Mouse (Mus musculus) liver (tissue): Measurements from ENCODE around the gene Fam84b.
"Not testable (repeated sequence)": the region's sequence is repeated elsewhere in the genome, so short reads cannot be mapped to it uniquely, and the experiment has no call there.

Source experiments
- DNase-seq: peaks from one replicate; pipeline ENCODE4 v3.0.0-alpha.2; 2020; ENCODE audit warnings: mixed read lengths

Fam84b gene

DNA sequence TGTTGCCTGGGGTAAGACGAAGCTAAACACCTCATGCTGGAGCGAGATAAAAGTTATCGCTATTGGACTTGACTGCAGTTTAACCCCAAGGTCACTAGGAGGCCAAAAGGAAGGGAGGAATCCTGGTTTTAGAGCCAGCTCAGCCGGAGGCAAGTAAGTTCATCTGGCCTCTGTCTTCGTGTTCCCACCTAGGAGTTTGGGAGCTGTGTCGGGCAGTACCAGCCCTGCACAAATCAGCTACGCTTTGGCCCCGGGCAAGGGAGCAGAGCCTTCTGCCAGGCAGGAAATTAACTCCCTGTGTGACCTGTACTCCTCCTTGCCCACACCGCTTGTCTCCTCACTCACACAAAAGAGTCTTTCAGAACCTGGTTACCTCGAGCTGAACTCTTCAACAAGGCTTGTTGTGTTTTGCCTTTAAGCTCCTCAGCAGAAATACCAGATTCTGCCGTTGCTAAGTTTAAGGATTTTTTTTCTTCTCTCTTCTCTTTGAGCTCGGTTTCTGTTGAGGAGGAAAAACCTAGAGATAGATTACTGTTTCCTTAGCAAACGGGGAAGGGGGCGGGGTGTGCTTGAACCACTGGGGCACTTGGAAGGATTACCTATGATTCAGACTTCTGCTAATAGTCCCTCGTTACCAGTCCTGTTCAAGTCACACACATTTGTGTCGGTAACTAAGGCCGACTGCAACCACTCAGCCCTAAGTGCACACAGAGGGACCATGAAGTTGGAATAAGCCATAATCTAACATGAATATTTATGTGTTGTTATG is at the start of gene Fam84b:
TSS of gene Fam84b (minus strand) at position 548 of the 769 bp plus-strand sequence.
- DNase-seq: peak; percentile 49

DNA sequence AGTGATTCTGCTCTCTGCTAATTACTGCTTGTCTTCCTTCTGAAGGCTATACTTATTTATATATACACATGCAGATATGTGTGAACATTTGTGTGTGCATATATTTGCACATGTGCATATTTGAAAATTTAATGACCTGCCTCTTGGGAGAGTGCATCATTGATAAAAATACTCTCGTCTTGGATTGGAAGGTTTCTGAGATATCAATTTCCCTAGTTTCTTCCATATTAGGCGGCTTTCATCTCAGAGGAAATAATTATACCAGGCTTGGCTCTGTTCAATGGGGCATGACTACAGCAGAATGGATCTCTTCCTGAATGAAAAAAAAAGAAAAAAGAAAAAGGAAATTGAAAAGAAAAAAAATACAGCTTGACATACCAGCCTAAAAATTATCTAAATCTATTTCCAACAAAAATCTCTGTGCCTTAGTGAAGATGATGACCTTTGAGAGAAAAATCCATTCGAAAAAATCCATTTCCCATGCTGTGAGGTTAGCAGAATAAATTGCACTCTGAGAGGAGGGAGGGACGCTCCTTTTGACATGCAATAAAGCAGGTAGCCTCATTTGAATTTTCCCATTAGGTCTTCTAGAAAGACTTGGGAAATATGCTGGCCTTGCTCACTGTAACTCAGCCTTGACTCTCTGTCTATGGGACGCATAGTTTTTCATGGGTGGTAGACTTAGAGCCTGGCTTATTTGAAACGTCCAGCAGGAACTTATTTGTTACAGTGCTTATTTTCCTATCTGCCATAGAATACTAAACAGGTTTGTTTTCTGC is 44.8 kb upstream of the Fam84b start:
- DNase-seq: no peak

DNA sequence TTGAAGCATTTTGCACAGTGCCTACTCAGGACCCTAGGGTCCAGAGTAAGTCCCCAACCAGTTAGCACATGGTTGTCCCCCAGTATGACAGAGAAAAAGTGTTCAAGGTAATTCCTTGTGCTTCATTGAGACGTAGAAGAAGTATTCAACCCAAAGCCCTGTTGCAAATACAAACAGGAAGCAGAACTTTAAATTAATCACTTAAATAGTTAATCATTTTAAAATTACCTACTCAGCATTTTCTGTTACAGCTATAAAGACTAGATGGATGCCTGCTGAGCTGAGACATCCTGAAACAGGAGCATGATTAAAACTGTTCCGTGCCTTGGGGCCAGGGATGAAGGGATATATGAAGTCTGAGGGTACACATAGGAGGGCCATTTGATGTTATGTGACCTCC is 42.5 kb upstream of the Fam84b start:
- no peak for DNase-seq

DNA sequence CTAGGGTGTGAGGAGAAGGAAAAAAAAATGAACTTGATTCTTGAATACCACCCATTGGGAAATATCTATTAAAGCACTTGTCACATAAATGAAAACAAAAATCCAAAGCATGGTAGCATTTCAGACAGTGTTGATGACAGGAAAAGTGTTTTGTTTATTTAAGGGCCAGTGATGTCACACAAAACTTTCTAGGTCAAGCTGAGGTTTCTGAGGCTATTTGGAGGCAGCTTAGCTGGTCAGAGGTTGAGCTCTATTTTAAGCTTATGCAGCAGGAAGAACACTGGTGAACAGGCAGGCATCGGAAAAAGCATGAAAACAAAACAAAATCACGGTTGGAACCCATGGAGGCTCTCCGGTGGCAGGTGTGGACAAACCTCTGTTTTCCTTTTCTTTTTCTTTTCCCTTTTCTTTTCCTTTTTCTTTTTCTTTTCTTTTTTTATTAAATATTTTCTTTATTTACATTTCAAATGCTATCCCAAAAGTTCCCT is 39.4 kb upstream of the Fam84b start:
- DNase-seq: no peak

DNA sequence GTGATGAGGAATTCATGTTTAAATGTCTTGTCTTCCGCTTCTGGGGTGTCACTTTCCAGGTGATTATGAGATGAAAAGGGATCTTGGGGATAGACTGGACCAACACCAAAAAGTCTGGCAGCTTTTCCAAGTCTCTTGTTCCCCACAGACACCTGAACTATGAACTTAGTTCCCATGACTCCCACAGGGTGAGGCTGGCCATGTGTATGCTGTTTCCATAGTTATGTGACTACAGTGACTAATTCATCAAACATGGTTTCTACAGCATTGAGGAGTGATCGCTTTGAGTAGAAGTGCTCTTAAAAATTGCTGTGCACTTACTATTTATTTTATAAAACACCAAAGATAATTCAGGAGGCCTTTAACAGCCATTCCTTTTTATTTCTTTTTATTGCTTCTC is 35.1 kb upstream of the Fam84b start:
- DNase-seq: no peak

DNA sequence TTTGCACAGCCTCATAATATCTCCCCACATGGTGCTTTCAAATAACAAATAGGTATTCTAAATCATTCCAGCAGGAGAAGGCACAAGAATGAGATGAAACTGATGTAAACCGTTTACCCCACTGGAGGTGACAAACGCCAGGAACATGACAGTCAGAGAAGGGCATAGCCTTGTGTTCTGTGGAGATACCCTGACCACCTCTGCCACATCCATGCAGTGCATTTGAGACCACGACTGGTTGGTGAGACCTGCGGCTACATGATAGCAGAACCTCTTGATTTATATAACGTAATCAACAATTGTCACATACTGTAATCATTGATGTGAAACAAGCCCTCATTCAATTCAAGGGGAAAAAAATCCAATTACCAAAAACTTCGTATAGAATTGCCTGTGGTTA is 22.1 kb upstream of the Fam84b start:
- DNase-seq: no peak

DNA sequence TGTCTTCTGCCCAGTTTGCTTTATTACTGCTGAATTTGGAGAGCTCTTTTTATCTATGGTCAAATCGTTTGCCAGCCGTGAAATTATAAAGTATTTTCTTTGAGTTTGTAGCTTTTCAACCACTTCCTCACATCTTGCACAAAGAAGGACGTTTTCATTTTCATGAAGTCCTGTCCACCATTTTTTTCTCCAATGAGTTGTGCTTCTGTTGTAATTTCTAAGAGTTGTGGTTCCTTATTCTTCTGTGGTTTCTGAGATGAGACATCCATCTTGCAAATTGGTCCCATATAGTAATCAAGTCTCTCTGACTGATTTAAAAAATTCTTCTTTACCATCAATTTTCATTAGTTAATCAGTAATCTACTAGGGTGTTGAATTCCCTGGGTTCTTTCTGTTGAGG is 8.8 kb upstream of the Fam84b start:
- DNase-seq: no peak

DNA sequence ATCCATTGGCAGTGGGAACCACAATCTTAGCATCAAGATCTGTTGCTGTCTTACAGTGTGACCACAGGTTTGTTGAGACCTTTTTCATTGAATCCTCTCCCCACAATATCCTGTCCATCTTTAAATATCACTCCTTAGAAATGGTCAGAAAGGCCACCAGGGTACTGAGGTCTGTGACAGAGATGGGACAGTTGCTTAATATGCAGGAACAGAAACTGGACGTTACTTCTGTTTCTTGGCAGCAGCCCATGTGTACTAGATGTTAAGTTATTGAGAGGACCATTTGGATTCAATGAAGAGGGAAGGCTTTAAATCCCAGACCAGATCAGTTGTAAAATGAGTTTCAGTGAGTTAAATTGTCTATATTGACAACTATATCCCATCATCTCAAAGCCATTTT is 1.5 kb upstream of the Fam84b start:
- DNase-seq: no peak

DNA sequence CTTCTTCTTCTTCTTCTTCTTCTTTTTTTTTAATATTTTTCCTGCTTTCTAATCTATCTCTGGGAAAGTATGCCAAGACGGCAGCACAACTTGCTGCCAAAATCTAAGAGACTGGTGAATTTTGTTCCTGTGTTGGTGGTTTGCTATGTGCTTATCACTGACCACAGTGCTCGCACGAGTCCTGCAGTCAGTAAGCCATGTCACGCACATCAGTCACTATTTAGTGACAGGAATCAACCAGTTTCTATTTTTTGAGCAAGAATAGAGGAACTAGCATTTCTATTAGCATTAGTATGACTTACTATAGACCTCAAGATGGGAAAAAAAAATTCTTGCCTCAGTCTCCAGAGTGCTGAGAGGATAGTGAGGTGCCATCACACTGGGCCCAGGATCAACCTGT is 573 bp upstream of the Fam84b start:
- peak; percentile 24 for DNase-seq

DNA sequence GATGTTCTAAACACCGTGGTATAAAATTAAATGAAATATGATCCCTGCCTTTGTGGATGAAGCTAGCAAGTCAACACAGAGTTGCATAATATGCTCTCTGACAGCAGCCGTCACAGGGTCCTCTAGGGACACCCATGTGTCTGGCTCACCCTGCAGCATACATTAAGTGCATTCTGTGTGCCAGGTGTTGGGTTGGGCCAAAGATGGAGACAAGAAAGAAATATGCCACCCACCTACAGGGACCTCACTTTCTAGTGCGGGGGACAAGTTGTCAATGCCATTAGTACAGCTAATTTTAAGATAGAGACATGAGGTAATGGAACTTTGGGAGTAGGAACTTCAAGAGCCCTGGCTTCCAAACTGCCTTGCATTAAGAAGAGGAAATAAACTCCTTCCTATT is 4.9 kb downstream of the Fam84b start:
- no peak for DNase-seq

DNA sequence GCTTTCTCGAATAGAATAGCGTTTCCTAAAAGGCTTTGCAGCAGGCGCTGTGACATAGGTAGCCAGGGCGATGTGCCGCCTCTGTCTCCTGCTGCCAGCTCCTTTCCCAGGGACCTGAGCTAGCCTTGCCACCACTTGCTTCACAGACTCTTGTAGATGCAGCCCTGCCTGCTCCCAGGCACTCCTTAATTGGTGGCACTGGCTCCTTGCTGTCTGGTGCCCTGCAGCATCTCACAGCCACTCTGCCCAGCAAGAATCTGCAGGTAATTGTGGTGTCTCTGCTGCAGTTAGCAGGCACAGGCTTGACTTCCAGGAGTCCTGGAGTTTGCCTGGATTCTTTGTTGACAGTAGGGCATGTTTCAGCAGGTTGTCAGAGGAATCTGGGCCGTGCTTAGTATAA is 7.3 kb downstream of the Fam84b start:
- DNase-seq: no peak

DNA sequence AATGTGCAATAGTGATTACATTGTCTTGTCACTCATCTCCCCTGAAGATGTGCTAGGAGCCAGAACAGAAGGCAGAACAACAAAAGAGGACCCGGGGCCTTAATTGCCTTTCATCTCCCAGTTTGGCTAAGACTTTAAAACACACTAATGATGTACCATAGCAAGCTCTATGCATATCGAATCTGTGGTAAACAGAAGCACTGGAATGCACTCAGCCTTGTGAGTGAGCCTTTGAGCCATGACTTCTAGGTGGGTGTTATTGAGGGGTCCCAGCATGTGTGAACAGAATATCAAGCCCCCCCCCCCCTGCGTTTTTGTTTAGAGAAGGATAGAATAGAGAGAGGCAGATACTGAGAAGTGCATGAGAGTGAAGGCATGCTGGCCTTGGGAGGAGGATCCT is 7.7 kb downstream of the Fam84b start:
- no peak for DNase-seq

DNA sequence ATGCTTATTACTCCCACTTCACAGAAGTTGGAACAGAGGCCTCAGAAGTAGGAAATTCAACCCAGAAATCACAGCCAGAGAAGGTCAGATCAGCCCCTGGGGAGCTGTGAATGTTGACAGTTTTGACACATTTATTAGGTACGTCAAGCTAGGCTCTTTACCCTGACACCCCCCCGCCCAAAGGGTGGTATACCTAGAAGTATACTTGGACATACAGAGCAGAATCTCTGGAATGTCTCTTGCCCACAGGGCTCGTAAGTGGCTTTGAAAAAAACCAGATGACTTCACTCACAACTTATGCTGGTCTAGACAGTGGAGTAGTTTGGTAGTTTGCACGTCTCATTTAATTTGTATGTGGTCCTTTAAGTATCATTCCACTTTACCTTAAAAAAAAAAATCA is 11.8 kb downstream of the Fam84b start:
- DNase-seq: no peak

DNA sequence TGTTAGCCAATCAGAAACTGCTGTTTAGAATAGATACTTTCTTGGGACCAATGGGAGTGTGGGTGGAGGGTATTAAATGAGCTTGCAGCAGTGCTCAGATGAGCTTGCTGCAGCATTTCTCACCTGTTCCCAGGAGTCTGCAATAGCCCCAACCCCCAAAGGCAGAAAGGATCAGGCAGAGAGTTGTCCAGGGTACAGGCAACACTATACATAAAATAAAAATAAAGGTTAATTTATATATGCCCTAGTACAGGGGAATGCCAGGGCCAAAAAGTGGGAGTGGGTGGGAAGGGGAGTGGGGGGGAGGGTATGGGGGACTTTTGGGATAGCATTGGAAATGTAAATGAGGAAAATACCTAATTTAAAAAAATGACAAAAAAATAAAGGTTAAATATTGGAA is 12.3 kb downstream of the Fam84b start:
- not testable (repeated sequence) for DNase-seq

DNA sequence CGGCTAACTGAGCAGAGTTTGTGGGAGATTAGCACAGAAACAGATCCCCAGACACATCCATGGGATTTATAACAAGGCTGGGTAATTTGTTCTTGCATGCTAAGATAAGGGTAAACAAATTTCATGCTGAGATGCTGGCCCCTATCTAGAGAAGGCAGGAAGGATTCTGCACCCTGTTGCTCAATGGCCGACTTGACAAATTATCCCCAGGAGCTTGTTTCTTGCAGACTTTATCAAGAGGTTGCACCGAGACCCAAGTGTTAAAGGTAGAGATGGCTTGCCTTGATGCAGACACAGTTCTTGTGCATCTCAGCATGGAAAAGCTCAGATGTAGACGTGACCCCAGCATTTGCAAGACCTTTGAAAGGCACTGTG is 13.3 kb downstream of the Fam84b start:
- DNase-seq: peak; percentile 17

DNA sequence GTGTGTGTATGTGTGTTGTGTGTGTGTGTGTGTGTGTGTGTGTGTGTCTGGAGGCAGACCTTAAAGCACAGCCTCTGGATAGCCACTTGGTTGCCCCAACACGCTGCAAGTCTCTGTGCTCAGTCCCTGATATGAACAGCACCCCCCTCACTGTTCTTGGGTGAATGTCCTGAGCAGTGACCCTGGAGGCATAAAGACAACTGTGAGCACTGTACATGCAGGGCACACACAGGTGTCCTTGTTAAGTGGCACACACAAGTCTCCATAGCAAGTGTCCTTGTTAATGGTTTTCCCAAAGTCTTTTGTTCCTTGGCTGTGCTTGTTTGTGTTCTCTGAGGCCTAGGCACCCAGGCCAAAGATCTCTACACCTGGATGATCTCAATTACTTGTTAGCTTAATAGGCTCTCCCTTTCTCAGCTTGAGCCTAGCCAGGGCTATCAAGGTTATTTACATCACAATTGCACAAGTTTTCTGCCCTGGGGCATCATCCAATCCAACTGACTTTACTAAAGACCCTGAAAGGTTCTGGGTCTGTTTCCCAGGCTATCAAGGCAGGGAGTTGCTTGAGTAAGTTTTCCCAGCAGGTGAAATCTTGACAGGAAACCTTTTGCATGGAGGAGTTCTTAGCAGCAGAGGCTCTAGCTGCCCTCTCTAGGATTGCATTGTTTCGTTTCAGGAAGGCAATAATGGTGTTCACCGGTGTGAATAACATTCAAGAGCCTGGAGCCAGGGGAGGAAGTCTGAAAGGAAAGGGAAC is 13.9 kb downstream of the Fam84b start:
- no peak for DNase-seq

DNA sequence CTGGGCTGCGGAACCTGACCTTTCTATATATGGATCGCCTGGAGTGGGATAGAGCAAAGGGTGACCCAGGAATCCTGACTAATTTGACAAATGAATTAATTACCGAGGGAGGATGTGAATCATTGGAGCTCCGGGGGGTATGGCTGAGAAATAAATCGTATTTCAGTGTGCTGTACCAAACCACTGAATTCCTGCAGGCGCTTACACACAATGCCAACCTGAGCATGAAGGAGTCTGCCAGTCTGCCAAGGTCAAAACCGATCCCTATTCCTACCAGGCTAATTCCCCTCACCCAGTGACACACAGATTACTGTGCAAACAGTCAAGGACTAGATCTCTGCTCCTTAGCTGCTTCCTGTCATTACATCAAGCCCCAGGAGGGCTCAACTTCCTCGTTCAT is 15.4 kb downstream of the Fam84b start:
- DNase-seq: no peak

DNA sequence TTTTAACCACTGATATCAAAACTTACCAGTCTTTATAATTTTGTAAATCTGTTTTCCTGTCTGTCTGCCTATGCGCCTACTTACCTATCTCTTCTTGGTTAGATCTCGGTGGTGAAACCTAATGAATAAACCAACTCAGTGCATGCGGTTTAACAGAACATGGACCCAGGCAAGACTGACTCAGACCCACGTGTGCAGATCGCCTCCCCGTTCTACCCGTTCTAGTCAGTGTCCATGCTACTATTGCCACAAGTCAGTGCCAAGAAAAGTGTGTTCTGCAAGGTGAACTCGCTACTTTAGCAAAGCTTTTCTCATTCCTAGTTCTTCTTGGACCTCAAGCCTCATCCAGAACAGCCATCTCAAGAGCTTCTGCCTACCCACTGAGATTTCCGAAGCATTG is 15.9 kb downstream of the Fam84b start:
- DNase-seq: no peak

DNA sequence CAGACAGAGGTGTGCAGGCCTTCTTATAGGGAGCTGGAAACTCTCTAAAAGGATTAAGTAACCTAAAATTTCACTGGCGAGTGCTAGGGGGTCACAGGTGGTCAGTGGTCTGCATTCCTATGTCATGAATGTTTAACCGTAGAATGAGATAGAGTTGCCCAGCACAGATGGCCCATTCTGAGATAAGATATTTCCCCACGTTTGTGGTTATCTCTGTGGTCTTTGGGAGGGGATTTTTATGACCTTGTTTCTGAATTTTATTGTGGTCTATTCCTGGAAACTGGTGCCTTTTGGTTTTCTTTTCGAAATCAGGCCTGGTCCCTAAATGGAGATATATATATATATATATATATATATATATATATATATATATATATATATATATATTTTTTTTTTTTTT is 17.3 kb downstream of the Fam84b start:
- no peak for DNase-seq

DNA sequence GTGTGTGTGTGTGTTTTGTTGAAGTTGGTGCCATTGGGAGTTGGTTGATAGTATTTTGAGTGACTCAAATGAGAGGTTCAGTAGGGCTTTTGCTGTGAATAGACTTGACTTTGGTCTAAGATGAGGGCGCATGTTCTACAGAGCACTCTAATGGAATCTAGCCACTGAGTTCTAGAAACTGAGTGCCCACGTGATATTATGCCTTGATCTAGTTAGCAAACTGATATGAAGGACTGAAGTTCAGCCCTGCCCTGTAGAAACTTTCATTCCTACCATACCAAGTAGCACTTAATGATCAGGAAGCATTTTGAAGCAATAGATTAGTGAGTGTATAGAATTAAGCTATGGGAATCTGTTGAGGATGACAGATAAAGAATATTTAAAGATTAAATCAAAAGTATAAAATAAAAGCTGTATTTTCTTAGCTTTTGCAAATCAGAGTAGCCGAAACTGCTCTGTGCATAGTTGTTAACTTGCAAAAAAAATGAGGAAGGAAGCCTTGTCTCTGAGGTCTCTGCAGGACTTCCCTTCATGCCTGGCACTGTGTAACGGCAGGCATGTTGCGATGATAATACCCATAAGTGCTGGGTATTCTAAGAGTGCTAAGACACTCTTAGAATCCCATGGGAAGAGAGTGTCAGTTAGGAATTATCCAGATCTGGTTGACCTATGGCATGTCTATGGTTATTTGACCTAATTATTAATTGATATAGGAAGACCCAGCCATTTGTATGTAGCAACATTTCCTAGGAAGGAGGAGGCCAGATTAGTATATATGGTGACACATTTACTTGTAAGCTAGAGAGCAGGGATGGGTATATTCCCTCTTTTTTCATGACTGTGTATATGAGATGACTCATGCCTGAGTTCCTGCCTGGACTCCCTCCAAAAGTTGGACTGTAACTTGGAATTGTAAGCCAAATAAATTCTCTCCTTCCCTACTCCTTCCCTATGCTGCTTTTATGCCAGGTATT is 18.7 kb downstream of the Fam84b start:
- no peak for DNase-seq

DNA sequence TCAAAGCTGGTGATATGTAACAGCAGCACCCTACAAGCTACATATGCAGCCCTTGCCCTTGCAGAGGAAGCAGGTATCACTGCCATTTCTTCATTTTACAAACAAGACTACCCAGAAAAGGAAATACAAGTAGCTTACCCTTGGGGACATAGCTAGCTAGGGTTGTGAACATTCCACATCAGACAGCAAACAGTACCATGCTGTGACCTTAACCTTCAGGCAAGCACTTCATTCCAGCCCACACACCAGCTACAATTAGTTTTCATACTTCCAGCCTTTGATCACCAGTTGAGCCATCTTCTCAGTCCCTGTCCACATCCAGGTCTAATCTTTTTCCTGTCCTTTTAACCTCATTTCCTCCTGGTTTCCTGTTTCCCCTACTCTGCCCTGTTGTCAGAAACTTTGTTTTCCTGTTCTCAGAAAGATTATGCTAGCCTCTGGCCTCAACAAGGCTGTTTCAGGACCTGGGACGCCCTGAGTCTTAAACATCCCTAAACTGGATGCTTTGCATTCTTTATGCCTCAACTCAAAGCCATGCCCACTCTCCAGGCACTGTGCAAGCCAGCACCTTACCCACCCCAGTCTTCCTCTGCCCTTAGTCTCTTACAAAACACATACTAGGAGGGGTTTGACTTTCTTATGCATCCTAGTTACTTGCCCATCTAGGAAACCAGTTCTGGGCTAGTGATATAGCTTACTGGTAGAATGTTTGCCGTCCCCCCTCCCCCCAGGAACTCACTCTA is 19.9 kb downstream of the Fam84b start:
- no peak for DNase-seq

DNA sequence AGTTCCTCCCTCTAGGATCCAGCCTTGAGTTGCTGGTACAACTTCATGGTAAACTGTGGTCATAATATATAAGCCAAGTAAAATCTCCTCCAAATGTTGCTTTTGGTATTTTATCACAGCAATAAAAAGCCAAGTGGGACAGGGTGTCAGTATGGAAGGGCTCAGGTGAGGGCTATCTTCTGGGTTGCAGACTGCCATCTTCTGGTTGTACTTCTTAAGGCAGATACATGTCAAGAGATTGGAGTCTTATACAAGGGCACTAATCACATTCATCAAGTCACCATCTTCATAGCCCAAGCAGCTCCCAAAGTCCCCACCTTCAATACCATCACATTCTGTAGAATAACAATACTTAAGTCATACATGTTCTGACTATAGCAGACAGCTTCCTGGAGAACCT is 21.0 kb downstream of the Fam84b start:
- no peak for DNase-seq
